Mouse (Mus musculus) neural tube, embryonic 15.5 days (tissue): ENCODE data around the gene Efcab10. TPM values are rescaled to one million over a fixed set of nuclear protein-coding genes. Genes with fewer than 3 reads are reported as not detected.

Experiments
- ATAC-seq: fragments of 200-750 bp; cut with Nextera tagmentation; 2 replicates; pipeline ENCODE4 v1.8.0; 2017; ENCODE audit warnings: mild to moderate bottlenecking, moderate TSS enrichment, moderate library complexity; ENCODE audit not compliant: low FRiP score
- H3K27ac ChIP-seq: fragments of 300-500 bp; sonication (generic); replicated peaks from 2 replicates; pipeline ENCODE4 v1.5.1; 2015; ENCODE audit warnings: mild to moderate bottlenecking, inconsistent platforms
- H3K27me3 ChIP-seq: fragments of 300-500 bp; sonication (generic); replicated peaks from 2 replicates; pipeline ENCODE4 v1.6.1; 2015; ENCODE audit warnings: inconsistent platforms
- H3K36me3 ChIP-seq: fragments of 300-500 bp; sonication (generic); 2 replicates; pipeline ENCODE4 v1.6.1; 2015; ENCODE audit warnings: inconsistent platforms
- H3K4me1 ChIP-seq: fragments of 300-500 bp; sonication (generic); 2 replicates; pipeline ENCODE4 v1.6.1; 2015; ENCODE audit warnings: inconsistent platforms
- H3K4me2 ChIP-seq: fragments of 300-500 bp; sonication (generic); 2 replicates; pipeline ENCODE4 v1.6.1; 2015; ENCODE audit warnings: inconsistent platforms, mild to moderate bottlenecking, moderate library complexity
- H3K4me3 ChIP-seq: fragments of 300-500 bp; sonication (generic); replicated peaks from 2 replicates; pipeline ENCODE4 v1.5.1; 2015; ENCODE audit warnings: mild to moderate bottlenecking, inconsistent platforms
- H3K9ac ChIP-seq: fragments of 300-500 bp; sonication (generic); replicated peaks from 2 replicates; pipeline ENCODE4 v1.6.1; 2015; ENCODE audit warnings: mild to moderate bottlenecking, inconsistent platforms
- H3K9me3 ChIP-seq: fragments of 300-500 bp; sonication (generic); replicated peaks from 2 replicates; pipeline ENCODE4 v1.6.1; 2016; ENCODE audit warnings: inconsistent platforms
- WGBS: fragments of 180-500 bp; shearing (Covaris S2); methylation state at CpG from one replicate; pipeline ENCODE4 v1.1.7; 2015; ENCODE audit warnings: mixed read lengths; 5-methylcytosine and 5-hydroxymethylcytosine counted together
- polyA plus RNA-seq: library from polyadenylated mRNA; unstranded; fragments of >200 nt; fragmentation: Nextera tagmentation; extraction: Ambion mirVana; gene quantifications from 2 replicates; pipeline ENCODE4 v1.2.1, GENCODE M21; 2015

Gene Efcab10
- 2.5 and 3.1 TPM in 2 replicates for polyA plus RNA-seq

- Histone ChIP-seq H3K4me2 (peak within 1 kb of the TSS; percentile 65), H3K9me3 (no peaks in the 10 kb centered on the region), H3K9ac (peak within 1 kb of the TSS; percentile 40), H3K4me3 (peak within 1 kb of the TSS; percentile 37), H3K27ac (peak within 1 kb of the TSS; percentile 82), H3K27me3 (no peaks in the 10 kb centered on the region), H3K4me1 (peaks cover 13% of the 10 kb centered on the region), H3K36me3 (no peaks in the 10 kb centered on the region)
- 3% methylated on average over 24 of the region's 24 CpGs for WGBS
- peak; percentile 90 for ATAC-seq
Measured at GRCm38 (mm10) chr12:33394804-33395623, at the start of gene Efcab10. TSS of gene Efcab10 (plus strand) at chr12:33394854.

DNA sequence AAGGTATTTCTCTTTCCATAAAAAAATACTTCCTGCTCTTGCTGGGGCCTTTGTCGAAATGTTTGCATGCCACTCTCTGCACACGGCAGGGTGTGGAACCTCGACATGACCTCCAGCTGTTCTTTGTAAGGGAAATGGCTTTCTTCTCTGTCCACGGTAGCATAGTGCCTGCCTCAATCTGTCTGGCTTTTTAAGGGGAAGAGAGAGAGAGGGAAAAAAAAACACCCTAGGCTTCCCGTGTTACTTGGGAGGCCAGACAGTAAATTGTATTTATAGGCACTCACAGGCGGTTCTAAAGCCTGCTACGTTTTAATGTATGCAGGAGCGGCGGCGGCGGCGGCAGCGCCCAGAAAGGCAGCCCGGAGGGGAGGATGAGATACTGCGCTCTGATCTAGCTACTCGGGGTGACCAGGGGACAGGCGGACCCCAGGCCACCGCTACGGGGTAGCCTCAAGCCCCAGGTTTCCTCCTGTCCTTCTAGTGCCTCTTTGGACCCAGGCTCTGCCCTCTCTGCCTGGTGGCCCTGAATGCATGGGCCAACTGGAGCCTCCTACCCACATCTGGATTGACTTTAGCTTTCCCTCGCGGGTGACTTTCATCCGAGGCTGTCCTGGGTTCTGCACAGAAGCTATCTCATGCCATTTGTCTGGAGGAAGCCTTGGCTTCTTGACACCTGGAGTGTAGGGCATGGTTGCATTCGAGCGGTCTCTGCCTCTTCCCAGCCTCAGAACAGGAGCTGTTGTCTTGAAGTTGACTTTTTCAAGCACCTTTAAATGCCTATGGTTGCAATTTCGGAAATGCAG lies 49.5 kb upstream of the Efcab10 start:
- peak overlapping the region; percentile 19; the same call in 1 of the 2 replicates for H3K4me3 ChIP-seq
- ATAC-seq = peak; percentile 36

DNA sequence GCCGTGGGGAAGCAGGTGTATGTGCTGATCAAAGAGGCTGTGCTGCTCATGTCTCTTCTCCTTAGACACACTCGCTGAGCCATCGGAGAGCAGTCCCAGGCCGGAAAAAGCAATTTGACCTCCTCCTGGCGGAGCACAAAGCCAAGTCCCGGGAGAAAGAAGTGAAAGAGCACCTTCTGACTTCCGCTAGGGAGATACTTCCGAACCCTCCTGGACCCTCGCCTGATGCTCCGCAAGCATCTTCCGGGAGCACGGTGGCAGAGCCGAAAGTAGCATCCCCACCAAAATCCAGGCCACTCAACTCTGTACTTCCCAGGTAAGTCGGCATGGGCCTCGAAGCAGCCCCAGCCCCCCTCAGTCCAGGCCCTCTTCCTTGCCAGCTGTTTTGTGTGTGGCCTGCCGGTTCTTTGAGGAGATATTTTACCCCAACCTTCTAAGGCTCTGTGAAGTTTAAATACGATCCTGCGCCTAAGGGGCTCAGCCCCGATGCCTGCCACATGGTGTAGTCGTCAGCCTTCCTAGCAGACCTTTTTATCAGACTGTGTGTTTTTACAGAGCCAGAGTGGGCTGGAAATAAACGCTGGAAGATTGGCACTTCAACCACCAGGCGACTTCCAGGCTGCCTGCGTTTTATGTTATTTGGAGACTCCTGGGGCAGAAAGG lies 48.8 kb upstream of the Efcab10 start:
- 31% methylated on average over 23 of the region's 23 CpGs for WGBS
- no peak overlapping the region for H3K27ac ChIP-seq
- peak overlapping the region; percentile 49 for H3K4me2 ChIP-seq
- H3K36me3 ChIP-seq = peaks cover 8% of the 10 kb centered on the region; the same call in 1 of the 2 replicates
- no peaks in the 10 kb centered on the region for H3K9me3 ChIP-seq
- no peak overlapping the region; the same call in 1 of the 2 replicates for H3K4me3 ChIP-seq
- ATAC-seq = peak; percentile 14; the same call in 1 of the 2 replicates
- H3K9ac ChIP-seq = peak overlapping the region; percentile 38; the same call in 1 of the 2 replicates
- H3K27me3 ChIP-seq = no peaks in the 10 kb centered on the region
- peaks cover 44% of the 10 kb centered on the region for H3K4me1 ChIP-seq

More for the DNA sequence above, 49.5 kb upstream of the Efcab10 start:
- Histone ChIP-seq H3K36me3 (peaks cover 8% of the 10 kb centered on the region; the same call in 1 of the 2 replicates), H3K4me2 (peak overlapping the region; percentile 49), H3K27me3 (no peaks in the 10 kb centered on the region), H3K9ac (peak overlapping the region; percentile 38), H3K4me1 (peaks cover 50% of the 10 kb centered on the region), H3K9me3 (no peaks in the 10 kb centered on the region), H3K27ac (peak overlapping the region; percentile 69)
- WGBS = 9% methylated on average over 25 of the region's 25 CpGs

DNA sequence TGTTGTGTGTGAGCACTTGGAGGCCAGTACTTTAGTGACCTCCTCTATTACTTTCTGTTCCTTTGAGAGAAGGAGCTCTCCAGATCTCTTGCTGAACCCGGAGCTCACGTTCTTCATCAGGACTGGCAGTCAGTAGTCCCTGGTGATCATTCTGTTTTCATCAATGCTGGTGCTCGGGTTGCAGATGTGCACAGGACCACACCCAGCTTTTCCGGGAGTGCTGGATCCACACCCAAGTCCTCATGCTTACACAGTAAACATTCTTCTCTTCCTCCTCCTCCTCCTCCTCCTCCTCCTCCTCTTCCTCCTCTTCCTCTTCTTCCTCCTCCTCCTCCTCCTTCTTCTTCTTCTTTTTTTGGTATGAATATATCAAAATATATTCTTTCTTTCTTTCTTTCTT lies 42.0 kb upstream of the Efcab10 start:
- H3K4me1 ChIP-seq = no peaks in the 10 kb centered on the region
- WGBS = 67% methylated on average over 4 of the region's 4 CpGs
- no peak for ATAC-seq

DNA sequence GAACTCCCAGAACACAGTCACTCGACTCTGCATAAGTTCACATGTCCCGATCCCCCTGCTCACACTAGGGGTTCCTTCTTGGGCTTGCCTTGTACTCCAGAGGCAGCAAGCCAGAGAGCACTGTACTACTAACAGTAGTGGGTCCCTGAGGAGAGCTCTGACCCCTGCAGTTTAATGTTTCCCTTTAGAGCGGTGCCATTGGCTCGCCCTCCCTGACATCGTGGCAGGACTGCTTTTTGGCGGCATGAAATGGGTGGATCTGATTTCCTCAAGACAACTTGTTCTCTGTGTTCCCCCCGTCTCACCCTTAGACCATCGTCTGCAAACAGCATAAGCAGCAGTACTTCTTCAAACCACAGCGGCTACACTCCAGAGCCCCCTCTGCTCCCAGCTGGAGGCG lies 36.3 kb upstream of the Efcab10 start:
- Histone ChIP-seq H3K9me3 (no peaks in the 10 kb centered on the region), H3K4me3 (no peak overlapping the region), H3K9ac (no peak overlapping the region), H3K4me1 (peaks cover 10% of the 10 kb centered on the region), H3K27me3 (no peaks in the 10 kb centered on the region), H3K27ac (no peak overlapping the region), H3K36me3 (0 out of 2 replicates have a peak, but pooled peaks cover 8% of the 10 kb centered on the region), H3K4me2 (no peak overlapping the region)
- no peak for ATAC-seq
- WGBS = 89% methylated on average over 10 of the region's 10 CpGs

More for the DNA sequence above, 42.0 kb upstream of the Efcab10 start:
- H3K36me3 ChIP-seq = peaks cover 13% of the 10 kb centered on the region; the same call in 1 of the 2 replicates
- no peak overlapping the region for H3K9ac ChIP-seq
- no peaks in the 10 kb centered on the region for H3K27me3 ChIP-seq
- H3K27ac ChIP-seq = no peak overlapping the region
- no peak overlapping the region for H3K4me3 ChIP-seq
- H3K4me2 ChIP-seq = no peak overlapping the region
- H3K9me3 ChIP-seq = no peaks in the 10 kb centered on the region

DNA sequence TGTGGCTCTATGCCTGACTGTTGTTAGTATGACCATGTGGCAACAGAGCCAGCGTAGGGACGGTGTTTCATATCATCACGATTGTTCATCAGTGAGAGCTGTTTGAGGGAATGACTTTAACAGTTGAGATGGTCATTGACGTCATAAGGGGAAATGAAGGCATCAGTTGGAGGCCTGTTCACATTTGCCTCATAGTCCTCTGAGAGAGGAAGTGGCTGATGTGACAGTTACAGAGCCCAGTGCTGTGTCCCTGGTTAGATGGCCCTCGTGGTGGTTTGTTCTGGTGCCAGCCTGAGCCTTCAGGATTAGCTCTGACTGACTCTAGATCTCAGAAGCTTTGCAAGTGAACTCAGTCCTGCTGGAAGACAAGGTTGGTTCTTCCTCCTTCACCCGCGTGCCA lies 35.4 kb upstream of the Efcab10 start:
- Histone ChIP-seq H3K27ac (no peak overlapping the region), H3K4me3 (no peak overlapping the region), H3K36me3 (0 out of 2 replicates have a peak, but pooled peaks cover 12% of the 10 kb centered on the region), H3K4me1 (peaks cover 10% of the 10 kb centered on the region), H3K9ac (no peak overlapping the region), H3K27me3 (no peaks in the 10 kb centered on the region), H3K4me2 (no peak overlapping the region), H3K9me3 (no peaks in the 10 kb centered on the region)
- WGBS = 94% methylated on average over 7 of the region's 7 CpGs
- no peak for ATAC-seq

DNA sequence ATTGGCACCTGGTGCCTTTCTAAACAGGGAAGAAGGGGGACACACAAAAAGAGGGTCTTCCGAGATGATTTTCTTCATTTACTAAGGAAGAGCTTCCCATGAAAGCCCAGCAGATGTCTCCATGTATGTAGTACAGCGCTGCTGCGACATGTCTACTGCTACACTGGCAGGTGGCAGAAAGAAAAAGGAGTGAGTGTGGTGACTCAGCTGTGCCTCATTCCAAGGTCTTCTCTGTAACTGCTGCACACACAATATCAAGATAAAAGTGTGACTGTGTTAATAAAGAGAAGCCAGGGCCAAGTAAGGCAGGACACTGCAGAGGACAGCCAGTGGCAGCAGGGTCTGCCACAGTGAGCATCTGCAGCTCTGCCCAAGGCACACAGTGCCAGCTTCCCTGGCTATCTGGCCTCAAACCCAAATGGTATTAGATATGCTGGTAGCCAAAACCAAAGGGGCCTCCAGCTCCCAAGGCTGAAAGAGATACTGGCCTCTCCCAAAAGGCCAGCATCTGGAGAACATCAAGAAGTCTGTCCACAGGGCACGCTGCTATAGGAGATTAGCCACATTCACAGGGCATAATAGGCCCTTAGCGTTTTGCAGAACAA lies 34.7 kb upstream of the Efcab10 start:
- peak; percentile 30; the same call in 1 of the 2 replicates for ATAC-seq
- 0 out of 2 replicates have a peak, but pooled peaks cover 12% of the 10 kb centered on the region for H3K36me3 ChIP-seq
- H3K4me3 ChIP-seq = no peak overlapping the region
- H3K9me3 ChIP-seq = no peaks in the 10 kb centered on the region
- no peak overlapping the region for H3K9ac ChIP-seq
- H3K27me3 ChIP-seq = no peaks in the 10 kb centered on the region
- no peak overlapping the region for H3K4me2 ChIP-seq
- H3K27ac ChIP-seq = peak overlapping the region; percentile 6; the same call in 1 of the 2 replicates
- peaks cover 10% of the 10 kb centered on the region for H3K4me1 ChIP-seq
- 83% methylated on average over 5 of the region's 5 CpGs for WGBS

GRCm38 (mm10) chr12:33360729-33361128 lies 33.9 kb upstream of the Efcab10 start:
- no peak overlapping the region for H3K4me3 ChIP-seq
- H3K27ac ChIP-seq = peak overlapping the region; percentile 54; the same call in 1 of the 2 replicates
- no peaks in the 10 kb centered on the region for H3K9me3 ChIP-seq
- H3K4me1 ChIP-seq = peaks cover 10% of the 10 kb centered on the region
- H3K36me3 ChIP-seq = 0 out of 2 replicates have a peak, but pooled peaks cover 12% of the 10 kb centered on the region
- 44% methylated on average over 6 of the region's 6 CpGs for WGBS
- peak; percentile 25; the same call in 1 of the 2 replicates for ATAC-seq
- H3K9ac ChIP-seq = no peak overlapping the region
- no peaks in the 10 kb centered on the region for H3K27me3 ChIP-seq
- H3K4me2 ChIP-seq = no peak overlapping the region

GRCm38 (mm10) chr12:33364511-33364910 lies 30.1 kb upstream of the Efcab10 start:
- Histone ChIP-seq H3K9ac (no peak overlapping the region), H3K4me3 (no peak overlapping the region), H3K36me3 (peaks cover 28% of the 10 kb centered on the region), H3K4me1 (peaks cover 10% of the 10 kb centered on the region), H3K27me3 (no peaks in the 10 kb centered on the region), H3K27ac (no peak overlapping the region), H3K4me2 (no peak overlapping the region), H3K9me3 (no peaks in the 10 kb centered on the region)
- ATAC-seq = no peak
- 86% methylated on average over 8 of the region's 8 CpGs for WGBS

DNA sequence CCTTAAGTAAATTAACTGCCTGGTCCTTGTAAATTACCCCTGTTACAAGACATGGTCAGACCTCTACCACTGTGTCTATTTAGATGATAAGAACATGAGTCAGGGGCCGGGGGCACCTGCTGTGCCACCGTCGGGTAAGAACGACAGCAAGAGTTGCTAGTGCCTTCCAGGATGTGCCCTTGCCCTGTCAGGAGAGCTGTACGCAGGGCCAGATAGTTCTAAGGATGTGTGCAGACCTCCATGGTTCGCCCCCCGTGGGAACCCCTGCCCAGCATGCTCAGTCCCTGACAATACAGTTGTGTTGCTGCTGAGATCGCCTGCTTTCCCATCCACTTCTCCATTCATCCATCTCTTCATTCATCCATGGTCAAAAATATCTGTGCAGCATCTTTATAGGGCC lies 29.5 kb upstream of the Efcab10 start:
- ATAC-seq = no peak
- Histone ChIP-seq H3K27ac (no peak overlapping the region), H3K4me2 (no peak overlapping the region), H3K9me3 (no peaks in the 10 kb centered on the region), H3K9ac (no peak overlapping the region), H3K4me1 (peaks cover 7% of the 10 kb centered on the region), H3K4me3 (no peak overlapping the region), H3K36me3 (peaks cover 25% of the 10 kb centered on the region), H3K27me3 (no peaks in the 10 kb centered on the region)
- 83% methylated on average over 8 of the region's 8 CpGs for WGBS

DNA sequence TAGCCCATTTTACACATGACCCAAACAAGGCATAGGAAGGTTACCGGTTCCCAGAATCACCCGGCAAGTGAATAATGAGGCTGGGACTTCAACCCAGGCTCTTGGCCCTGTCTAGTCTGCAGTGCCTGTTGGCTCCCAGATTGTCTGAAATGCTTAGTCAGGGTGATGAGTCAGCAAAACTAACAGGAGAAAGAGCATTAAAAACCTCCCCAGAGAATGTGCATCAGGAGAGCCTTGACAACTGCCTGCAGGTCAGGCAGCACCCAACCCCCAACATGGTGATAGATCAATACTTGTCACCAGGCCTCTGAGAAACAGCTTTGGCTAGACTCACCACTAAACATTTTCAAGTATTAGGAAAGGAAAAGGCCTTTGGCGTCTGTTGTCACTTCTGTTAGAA lies 25.1 kb upstream of the Efcab10 start:
- Histone ChIP-seq H3K9ac (no peak overlapping the region), H3K4me2 (no peak overlapping the region), H3K9me3 (no peaks in the 10 kb centered on the region), H3K4me1 (no peaks in the 10 kb centered on the region), H3K4me3 (no peak overlapping the region), H3K36me3 (peaks cover 21% of the 10 kb centered on the region), H3K27me3 (no peaks in the 10 kb centered on the region), H3K27ac (no peak overlapping the region)
- ATAC-seq = no peak
- WGBS = 89% methylated on average over 3 of the region's 3 CpGs
